Mouse (Mus musculus) ES-E14 (cell line): ENCODE measurements at regions not wholly inside any gene's neighbourhood (a gene's known extent, or its start where the extent isn't known, plus 50 kb on each side); places are given as distances from the start of the nearest gene placed in this dataset.

Source experiments
- DNase-seq: peaks from one replicate; pipeline ENCODE4 v3.0.0-alpha.2; 2013; ENCODE audit warnings: low read depth, low spot score
- H3K27ac ChIP-seq: 2 replicates; pipeline ENCODE4 v1.5.1; 2012; ENCODE audit warnings: low read depth, mild to moderate bottlenecking, low read length, moderate library complexity, mixed read lengths; ENCODE audit not compliant: poor library complexity, insufficient read depth, severe bottlenecking
- H3K36me3 ChIP-seq: 2 replicates; pipeline ENCODE4 v1.6.1; 2012; ENCODE audit warnings: mild to moderate bottlenecking, low read length, moderate library complexity, mixed read lengths; ENCODE audit not compliant: control insufficient read depth, poor library complexity, insufficient read depth, severe bottlenecking
- H3K4me1 ChIP-seq, 2 experiments: fragments of 150-350 bp in 1 of 2; sonication (generic) in 1 of 2; 2 replicates each; pipeline ENCODE4 v1.6.1; 2012; ENCODE audit warnings: low read length in 2 of 2, mild to moderate bottlenecking in 1 of 2, mixed read lengths in 1 of 2; ENCODE audit not compliant: control insufficient read depth in 2 of 2, insufficient read depth in 2 of 2, poor library complexity in 1 of 2
- H3K4me3 ChIP-seq, 2 experiments: fragments of 150-350 bp in 1 of 2; sonication (generic) in 1 of 2; 2 replicates each; pipeline ENCODE4 v1.5.1; 2012; ENCODE audit warnings: low read length in 2 of 2, low read depth in 1 of 2, mild to moderate bottlenecking in 1 of 2, mixed read lengths in 1 of 2; ENCODE audit not compliant: insufficient read depth in 1 of 2, poor library complexity in 1 of 2, severe bottlenecking in 1 of 2
- H3K9ac ChIP-seq: 2 replicates; pipeline ENCODE4 v1.6.1; 2012; ENCODE audit warnings: low read depth, mild to moderate bottlenecking, low read length, mixed read lengths; ENCODE audit not compliant: poor library complexity, insufficient read depth, severe bottlenecking
- H3K9me3 ChIP-seq: fragments of 150-350 bp; sonication (generic); 2 replicates; pipeline ENCODE4 v1.6.1; 2012; ENCODE audit warnings: low read depth, mild to moderate bottlenecking, low read length; ENCODE audit not compliant: control insufficient read depth, insufficient read depth
- CHD2 ChIP-seq: IDR thresholded peaks from 2 replicates; pipeline ENCODE4 v1.6.1; 2014; ENCODE audit warnings: mild to moderate bottlenecking, low read depth, low read length, inconsistent platforms
- HCFC1 ChIP-seq: IDR thresholded peaks from 2 replicates; pipeline ENCODE4 v1.6.1; 2012; ENCODE audit warnings: low read length, inconsistent platforms, borderline replicate concordance; ENCODE audit not compliant: insufficient read depth
- MAFK ChIP-seq: IDR thresholded peaks from 2 replicates; pipeline ENCODE4 v1.6.1; 2014; ENCODE audit warnings: mild to moderate bottlenecking, low read depth, low read length, inconsistent platforms; ENCODE audit not compliant: insufficient read depth
- ZC3H11A ChIP-seq: IDR thresholded peaks from 2 replicates; pipeline ENCODE4 v1.6.1; 2012; ENCODE audit warnings: low read depth, mild to moderate bottlenecking, inconsistent platforms, low read length, borderline replicate concordance
- ZNF384 ChIP-seq: IDR thresholded peaks from 2 replicates; pipeline ENCODE4 v1.6.1; 2012; ENCODE audit warnings: low read depth, low read length, inconsistent platforms
- in situ Hi-C, 2 experiments: fragments of 600-800 bp; cut with MboI; formaldehyde crosslinking; loops; one replicate each; pipeline ENCODE4 v1.15.1; 2025; ENCODE audit warnings: low sequenced_read_pairs in 2 of 2, inconsistent platforms in 1 of 2; ENCODE audit not compliant: unreplicated experiment in 2 of 2

DNA sequence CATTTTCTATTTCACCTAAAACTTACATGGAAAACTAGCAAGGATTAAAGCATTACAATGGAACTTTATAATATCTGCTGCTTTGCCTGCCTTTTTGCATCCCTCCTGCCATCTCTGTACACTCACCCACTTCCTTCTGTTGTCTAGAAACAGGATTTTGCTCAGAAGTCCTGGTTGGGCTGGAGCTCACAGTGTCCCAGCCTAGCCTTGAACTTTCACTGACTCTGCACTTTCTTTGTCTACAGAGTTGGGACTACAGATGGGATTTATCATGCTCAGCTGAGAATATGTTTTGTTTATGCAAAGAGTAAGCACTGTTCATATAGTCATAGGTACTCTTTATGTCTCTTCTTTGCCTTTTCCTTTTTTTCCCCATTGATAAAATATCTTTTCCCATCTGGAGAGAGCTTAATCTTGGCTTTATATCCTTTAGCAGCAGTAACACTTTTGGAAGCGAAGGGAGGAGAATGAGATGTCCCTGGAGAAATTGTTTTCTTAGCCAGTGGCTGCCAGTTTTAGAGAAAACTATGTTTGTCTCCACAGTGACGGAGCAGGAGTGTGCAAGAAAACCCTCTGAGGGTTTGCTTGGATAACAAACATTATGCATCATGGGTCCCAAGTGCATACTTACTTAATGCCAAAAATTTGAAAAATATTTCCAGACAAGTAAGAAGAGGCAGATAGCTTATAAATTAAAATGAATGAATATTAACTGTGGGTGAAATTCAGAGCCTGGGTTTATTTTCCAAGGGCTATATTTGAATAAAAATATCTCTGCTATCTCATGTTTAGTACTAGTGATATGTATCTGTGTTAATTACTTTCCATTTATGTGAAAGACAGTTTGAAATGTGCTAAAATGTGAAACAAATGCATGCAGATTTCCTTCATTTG lies 1687.9 kb upstream of the Gm37988 start:
- H3K4me1 ChIP-seq: no peaks in the 10 kb centered on the region
- no peak overlapping the region for H3K27ac ChIP-seq
- no peak overlapping the region for H3K9ac ChIP-seq
- in situ Hi-C loops: no loop called here
- no peak overlapping the region for H3K4me3 ChIP-seq
- no peak for TF ChIP-seq ZNF384
- TF ChIP-seq HCFC1: no peak
- no peak for DNase-seq
- no peaks in the 10 kb centered on the region for H3K36me3 ChIP-seq
- H3K9me3 ChIP-seq: no peaks in the 10 kb centered on the region

DNA sequence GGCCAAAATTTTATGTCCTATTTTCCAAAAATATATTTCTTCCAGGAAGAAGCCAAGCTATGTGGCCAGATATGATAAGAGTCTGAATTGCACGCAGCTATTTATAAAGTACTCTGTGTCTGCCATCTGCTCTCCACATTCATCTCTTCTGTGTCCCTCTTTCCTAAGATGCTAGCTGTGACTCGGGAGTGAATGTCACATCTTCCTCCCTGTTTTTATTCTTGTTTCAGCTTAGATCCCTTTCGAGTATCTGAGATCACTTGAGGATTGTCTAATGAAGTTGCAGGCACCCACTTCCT lies 1687.4 kb upstream of the Gm37988 start:
- H3K9me3 ChIP-seq: no peaks in the 10 kb centered on the region
- no peak for DNase-seq
- TF ChIP-seq CHD2: no peak
- no peak for TF ChIP-seq MAFK
- TF ChIP-seq ZNF384: no peak
- no peak overlapping the region for H3K27ac ChIP-seq
- in situ Hi-C loops: no loop called here
- H3K9ac ChIP-seq: no peak overlapping the region
- no peak overlapping the region for H3K4me3 ChIP-seq
- no peaks in the 10 kb centered on the region for H3K36me3 ChIP-seq
- H3K4me1 ChIP-seq: no peaks in the 10 kb centered on the region

DNA sequence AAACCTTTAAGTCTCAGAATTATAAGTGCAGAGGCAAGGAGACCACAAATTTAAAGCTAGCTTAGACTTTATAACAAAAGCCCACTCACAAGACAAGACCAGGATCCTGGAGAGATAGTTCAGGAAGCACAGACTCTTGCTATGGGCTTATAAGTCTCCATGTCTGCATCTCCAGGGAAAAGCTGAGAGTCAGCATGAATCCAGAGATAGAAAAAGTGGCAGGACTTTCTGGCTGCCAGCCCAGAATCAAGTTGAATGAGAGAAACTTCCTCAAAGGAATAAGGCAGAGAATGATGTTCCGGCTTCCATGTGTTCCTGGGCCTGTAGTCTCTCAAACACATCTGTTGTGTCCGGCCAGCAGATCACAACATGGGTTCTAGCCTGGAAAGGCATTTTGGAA lies 1686.4 kb upstream of the Gm37988 start:
- no peak for DNase-seq
- no peak overlapping the region for H3K27ac ChIP-seq
- H3K9ac ChIP-seq: no peak overlapping the region
- no peaks in the 10 kb centered on the region for H3K9me3 ChIP-seq
- H3K4me1 ChIP-seq: no peaks in the 10 kb centered on the region
- H3K36me3 ChIP-seq: no peaks in the 10 kb centered on the region
- no peak overlapping the region for H3K4me3 ChIP-seq
- in situ Hi-C loops: no loop called here
- no peak for TF ChIP-seq MAFK
- no peak for TF ChIP-seq HCFC1
- TF ChIP-seq ZC3H11A: no peak
- TF ChIP-seq CHD2: no peak
- no peak for TF ChIP-seq ZNF384

DNA sequence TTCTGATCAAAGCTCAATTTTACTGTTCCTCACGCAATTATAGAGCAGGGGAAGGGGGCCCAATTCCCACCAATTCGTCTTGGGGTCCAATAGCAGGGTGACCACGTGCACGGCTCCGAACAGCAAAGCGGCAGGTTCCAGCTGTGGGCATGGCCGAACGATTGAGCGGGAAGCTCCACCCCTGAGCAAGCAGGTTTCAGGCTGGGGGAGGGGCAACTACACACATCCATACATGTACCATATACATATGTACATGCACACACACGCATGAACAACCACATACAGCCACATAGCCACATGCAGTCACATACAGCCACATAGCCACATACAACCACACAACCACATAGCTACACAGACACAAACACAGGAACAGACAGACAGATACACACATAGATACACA lies 1685.9 kb upstream of the Gm37988 start:
- Histone ChIP-seq H3K9me3 (no peaks in the 10 kb centered on the region), H3K27ac (no peak overlapping the region), H3K36me3 (no peaks in the 10 kb centered on the region), H3K9ac (no peak overlapping the region), H3K4me1 (no peaks in the 10 kb centered on the region), H3K4me3 (no peak overlapping the region)
- no peak for DNase-seq
- TF ChIP-seq ZC3H11A (no peak), CHD2 (no peak)
- in situ Hi-C loops: no loop called here
